Mouse (Mus musculus): ENCODE results near the gene Gja3. TPM values are rescaled to one million over a fixed set of nuclear protein-coding genes. Genes with fewer than 3 reads are reported as not detected.
"Not testable (repeated sequence)": the region's sequence is repeated elsewhere in the genome, so short reads cannot be mapped to it uniquely, and the experiment has no call there.

Gja3 gene
- total and polyA plus RNA-seq, 3 experiments = 18.0 to 27.6 (median 22.4) TPM

DNA sequence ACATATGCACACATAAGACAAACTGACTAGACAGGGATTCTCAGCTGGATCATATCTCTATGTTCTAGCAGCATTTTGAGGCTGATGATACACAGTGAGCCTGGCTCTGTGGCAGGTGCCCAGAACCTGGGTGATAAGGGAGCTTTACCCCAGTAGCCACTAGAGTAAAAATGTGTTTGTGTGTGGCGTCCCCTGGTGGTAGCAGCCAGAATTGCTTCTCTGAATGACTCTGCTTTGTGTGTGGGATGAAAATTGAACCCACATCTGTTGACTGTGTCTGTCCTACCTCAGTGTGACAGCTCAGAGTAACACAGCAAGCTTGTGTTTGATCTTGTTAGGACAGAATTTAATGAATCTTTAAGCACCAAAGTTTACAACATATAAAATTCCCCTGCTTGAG, 2.2 kb upstream of the Gja3 start:
- TF ChIP-seq EP300 (IDR thresholded peaks at IDR 0.05; ENCODE audit: insufficient read depth, low read depth, low read length) = 0 out of 2 replicates have a peak, but pooled peaks have one; percentile 22
- TF ChIP-seq CTCF (IDR thresholded peaks at IDR 0.05) = peak; percentile 80
- not testable (repeated sequence) for H3K4me3 ChIP-seq; H3K27me3 ChIP-seq (ENCODE audit: control insufficient read depth, insufficient read depth, low read length); H3K36me3 ChIP-seq (ENCODE audit: control insufficient read depth, insufficient read depth, low read length); H3K79me2 ChIP-seq (replicated peaks; ENCODE audit: control insufficient read depth, insufficient read depth, low read length); H3K4me1 ChIP-seq (ENCODE audit: control insufficient read depth, insufficient read depth, low read length); H3K27ac ChIP-seq; H3K9ac ChIP-seq (ENCODE audit: low read depth, low read length)
- intact Hi-C loops (cut with DNase I) = loop anchor here (10.0 kb wide), 1 partner anchor 685 kb away; no protein-coding TSS in a partner anchor
- 3% methylated on average over 1 of the region's 1 CpGs for WGBS
- DNase-seq = peak; percentile 54 to 68

DNA sequence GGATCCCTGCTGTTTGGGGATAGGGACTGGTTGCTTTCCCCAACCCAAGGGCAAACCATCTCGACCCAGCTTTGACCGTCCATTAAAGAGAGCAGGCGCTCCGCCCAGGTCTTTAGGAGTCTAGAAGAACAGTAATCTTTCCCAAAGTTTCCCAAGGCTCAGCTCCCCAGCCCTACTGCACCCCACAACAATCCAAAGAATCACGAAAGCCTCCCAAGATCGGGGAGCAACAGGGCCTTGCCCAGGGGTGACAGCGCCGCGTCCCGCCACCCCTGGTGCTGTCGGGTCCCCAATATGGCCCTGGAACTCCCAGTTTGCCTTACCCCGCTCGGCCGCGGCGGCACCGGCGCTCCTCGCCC, 717 bp downstream of the Gja3 start:
- Histone ChIP-seq H3K9ac (ENCODE audit: low read depth, low read length) (peak overlapping the region; percentile 57), H3K36me3 (ENCODE audit: control insufficient read depth, insufficient read depth, low read length) (no peaks in the 10 kb centered on the region), H3K79me2 (replicated peaks; ENCODE audit: control insufficient read depth, insufficient read depth, low read length) (no peaks in the 10 kb centered on the region), H3K4me1 (ENCODE audit: control insufficient read depth, insufficient read depth, low read length) (no peaks in the 10 kb centered on the region), H3K27me3 (ENCODE audit: control insufficient read depth, insufficient read depth, low read length) (0 out of 2 replicates have a peak, but pooled peaks cover 1% of the 10 kb centered on the region), H3K27ac (no peak overlapping the region; the same call in 1 of the 2 replicates), H3K4me3 (peak overlapping the region; percentile 51)
- intact Hi-C loops (cut with DNase I) = loop anchor here (1.0 kb wide), 1 partner anchor 93 kb away; no protein-coding TSS in a partner anchor
- no peak for TF ChIP-seq POLR2A (IDR thresholded peaks at IDR 0.05; ENCODE audit: insufficient read depth, low read depth, low read length)
- TF ChIP-seq CTCF (IDR thresholded peaks at IDR 0.05) = no peak
- TF ChIP-seq EP300 (IDR thresholded peaks at IDR 0.05; ENCODE audit: insufficient read depth, low read depth, low read length) = no peak
- DNase-seq = no peak
- WGBS = 4% methylated on average over 19 of the region's 19 CpGs

DNA sequence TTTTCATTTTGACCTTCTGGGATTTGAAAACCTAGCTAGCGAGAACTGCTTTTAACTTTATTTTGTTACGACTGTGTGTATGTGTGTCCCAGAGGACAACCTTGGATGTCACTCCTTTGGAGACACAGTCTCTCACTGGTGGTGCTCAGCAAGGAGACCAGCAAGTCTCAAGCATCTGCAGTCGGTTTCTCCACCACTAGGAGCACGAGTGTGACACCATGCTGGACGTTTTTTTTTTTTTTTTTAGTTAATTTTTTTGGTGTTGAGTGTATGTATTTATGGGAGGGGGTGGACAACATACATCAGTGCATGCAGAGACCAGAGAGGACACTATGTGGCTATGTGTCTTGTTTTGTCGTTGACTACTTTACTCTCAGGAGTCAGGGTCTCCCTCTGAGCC, 5.2 kb downstream of the Gja3 start:
- 61% methylated on average over 6 of the region's 6 CpGs for WGBS
- DNase-seq = no peak
- H3K79me2 ChIP-seq (replicated peaks; ENCODE audit: control insufficient read depth, insufficient read depth, low read length) = no peaks in the 10 kb centered on the region
- 0 out of 2 replicates have a peak, but pooled peaks cover 1% of the 10 kb centered on the region for H3K27me3 ChIP-seq (ENCODE audit: control insufficient read depth, insufficient read depth, low read length)
- no peak for TF ChIP-seq CTCF (IDR thresholded peaks at IDR 0.05)
- TF ChIP-seq POLR2A (IDR thresholded peaks at IDR 0.05; ENCODE audit: insufficient read depth, low read depth, low read length) = no peak
- no peak overlapping the region for H3K9ac ChIP-seq (ENCODE audit: low read depth, low read length)
- no peaks in the 10 kb centered on the region for H3K36me3 ChIP-seq (ENCODE audit: control insufficient read depth, insufficient read depth, low read length)
- intact Hi-C loops (cut with DNase I) = no loop called here
- no peak overlapping the region for H3K27ac ChIP-seq
- H3K4me1 ChIP-seq (ENCODE audit: control insufficient read depth, insufficient read depth, low read length) = no peaks in the 10 kb centered on the region
- no peak overlapping the region for H3K4me3 ChIP-seq

DNA sequence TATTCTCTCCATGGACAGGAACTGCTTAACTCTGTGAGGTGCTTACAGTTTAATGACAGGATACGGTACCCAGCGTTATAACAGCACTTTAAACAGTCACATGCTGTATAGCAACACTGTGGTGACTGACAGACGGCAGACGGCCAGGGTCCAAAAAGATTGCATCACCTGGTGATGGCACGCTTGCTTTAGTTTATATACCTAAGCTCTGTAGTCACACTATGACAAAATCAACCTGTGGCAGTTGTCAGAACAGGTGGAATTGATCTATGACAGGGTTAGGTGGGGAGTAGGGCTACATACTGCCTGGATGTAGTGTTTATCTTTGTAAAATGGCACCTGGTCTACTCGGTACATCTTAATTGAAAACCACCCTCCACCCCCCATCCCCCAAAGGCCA, 14.0 kb downstream of the Gja3 start:
- Histone ChIP-seq H3K79me2 (replicated peaks; ENCODE audit: control insufficient read depth, insufficient read depth, low read length) (no peaks in the 10 kb centered on the region), H3K9ac (ENCODE audit: low read depth, low read length) (no peak overlapping the region), H3K4me3 (no peak overlapping the region), H3K4me1 (ENCODE audit: control insufficient read depth, insufficient read depth, low read length) (peaks cover 1% of the 10 kb centered on the region), H3K27ac (no peak overlapping the region), H3K27me3 (ENCODE audit: control insufficient read depth, insufficient read depth, low read length) (no peaks in the 10 kb centered on the region), H3K36me3 (ENCODE audit: control insufficient read depth, insufficient read depth, low read length) (no peaks in the 10 kb centered on the region)
- no peak for DNase-seq
- intact Hi-C loops (cut with DNase I) = no loop called here
- 81% methylated on average over 6 of the region's 6 CpGs for WGBS
- TF ChIP-seq POLR2A (IDR thresholded peaks at IDR 0.05; ENCODE audit: insufficient read depth, low read depth, low read length) (no peak), EP300 (IDR thresholded peaks at IDR 0.05; ENCODE audit: insufficient read depth, low read depth, low read length) (no peak), CTCF (IDR thresholded peaks at IDR 0.05) (no peak)

DNA sequence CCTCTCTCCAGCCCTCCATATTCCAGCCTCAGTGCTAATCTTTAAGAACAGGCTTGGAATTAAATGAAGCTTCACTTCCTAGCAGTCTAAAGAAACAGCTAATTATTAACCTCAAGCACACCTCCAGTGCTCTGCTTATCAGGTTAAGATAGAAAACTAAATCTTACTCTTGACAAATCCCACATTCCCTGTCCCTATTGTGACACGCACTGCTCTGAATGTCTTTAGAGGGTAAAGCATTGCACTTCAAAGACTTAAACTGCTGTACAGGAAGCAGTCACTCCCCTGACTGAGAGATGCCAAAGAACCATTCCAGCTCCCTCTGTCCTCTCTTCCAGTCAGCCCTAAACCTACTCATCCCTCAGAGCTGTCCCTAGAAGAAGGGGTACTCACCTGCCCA, 16.5 kb downstream of the Gja3 start:
- Histone ChIP-seq H3K36me3 (ENCODE audit: control insufficient read depth, insufficient read depth, low read length) (no peaks in the 10 kb centered on the region), H3K4me3 (no peak overlapping the region), H3K79me2 (replicated peaks; ENCODE audit: control insufficient read depth, insufficient read depth, low read length) (no peaks in the 10 kb centered on the region), H3K27me3 (ENCODE audit: control insufficient read depth, insufficient read depth, low read length) (no peaks in the 10 kb centered on the region), H3K4me1 (ENCODE audit: control insufficient read depth, insufficient read depth, low read length) (peaks cover 1% of the 10 kb centered on the region), H3K27ac (no peak overlapping the region), H3K9ac (ENCODE audit: low read depth, low read length) (no peak overlapping the region)
- TF ChIP-seq CTCF (IDR thresholded peaks at IDR 0.05) = no peak
- TF ChIP-seq POLR2A (IDR thresholded peaks at IDR 0.05; ENCODE audit: insufficient read depth, low read depth, low read length) = no peak
- no peak for TF ChIP-seq EP300 (IDR thresholded peaks at IDR 0.05; ENCODE audit: insufficient read depth, low read depth, low read length)
- intact Hi-C loops (cut with DNase I) = no loop called here
- no peak for DNase-seq
- WGBS = 46% methylated on average over 1 of the region's 1 CpGs

DNA sequence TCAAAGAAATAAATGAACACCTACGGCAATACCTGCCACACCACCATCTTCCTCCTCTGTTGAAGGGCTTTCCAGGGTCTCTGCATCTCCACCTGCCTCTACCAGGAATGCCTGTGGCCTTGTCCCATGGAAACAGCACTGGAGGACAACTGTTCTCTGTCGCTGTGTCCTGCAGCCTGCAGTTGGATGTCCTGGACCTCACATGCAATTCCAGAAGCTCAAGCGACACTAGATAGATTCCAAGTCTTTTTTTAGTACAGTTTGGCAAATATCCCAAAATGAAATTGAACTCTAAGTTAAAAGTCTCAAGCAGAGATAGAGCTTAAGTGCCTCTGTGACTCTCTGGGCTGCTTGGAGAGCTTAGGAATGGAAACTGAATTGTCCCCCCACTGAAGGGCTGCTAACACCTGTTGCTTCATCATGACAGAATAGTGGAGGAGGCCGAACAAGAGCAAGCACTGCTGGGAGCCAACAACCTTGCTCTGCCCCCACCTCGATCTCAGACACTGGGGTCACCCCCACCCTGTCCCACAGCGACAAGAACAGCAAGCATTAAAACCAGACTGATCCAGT, 22.9 kb downstream of the Gja3 start:
- intact Hi-C loops (cut with DNase I) = no loop called here
- Histone ChIP-seq H3K36me3 (ENCODE audit: control insufficient read depth, insufficient read depth, low read length) (no peaks in the 10 kb centered on the region), H3K4me3 (peak overlapping the region; percentile 25), H3K79me2 (replicated peaks; ENCODE audit: control insufficient read depth, insufficient read depth, low read length) (no peaks in the 10 kb centered on the region), H3K27me3 (ENCODE audit: control insufficient read depth, insufficient read depth, low read length) (no peaks in the 10 kb centered on the region), H3K9ac (ENCODE audit: low read depth, low read length) (0 out of 2 replicates have a peak overlapping the region, but pooled peaks have one; percentile 5), H3K4me1 (ENCODE audit: control insufficient read depth, insufficient read depth, low read length) (peaks cover 1% of the 10 kb centered on the region; the same call in 1 of the 2 replicates), H3K27ac (peak overlapping the region; percentile 81)
- peak; percentile 35 to 44 for DNase-seq
- 36% methylated on average over 6 of the region's 6 CpGs for WGBS
- no peak for TF ChIP-seq CTCF (IDR thresholded peaks at IDR 0.05)
- TF ChIP-seq POLR2A (IDR thresholded peaks at IDR 0.05; ENCODE audit: insufficient read depth, low read depth, low read length) = peak; percentile 76

All from heart, adult 2 months (tissue).